Mouse (Mus musculus) cerebellum, postnatal 14 days (tissue): ENCODE data around the gene Aptx.

ENCODE experiments used
- DNase-seq, 2 experiments: peaks; one replicate each; pipeline ENCODE4 v3.0.0; 2021; ENCODE audit warnings: mixed read lengths in 2 of 2

Aptx gene

GRCm38 (mm10) chr4:40666237-40667012 lies 36.6 kb downstream of the Aptx start:
- no peak for DNase-seq

DNA sequence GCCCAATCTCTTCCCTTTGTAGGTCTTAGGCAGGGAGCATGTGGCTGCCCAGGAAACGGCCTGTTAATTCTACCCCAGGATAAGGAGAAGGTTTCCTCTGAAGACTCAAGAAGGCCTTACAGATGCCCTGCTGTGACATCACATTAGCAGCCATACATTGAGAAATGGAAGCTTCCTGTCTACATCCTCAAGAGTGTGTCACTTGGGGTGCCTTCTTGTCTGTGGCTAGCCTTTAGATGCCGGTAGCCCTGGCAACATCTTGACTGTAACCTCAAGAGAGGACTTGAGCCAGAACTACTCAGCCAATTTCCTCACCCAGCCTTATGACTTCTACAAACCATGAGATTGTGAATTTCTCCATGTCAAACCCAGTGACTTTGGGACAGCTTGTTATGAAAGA lies 51.9 kb downstream of the Aptx start:
- DNase-seq, result no peak

GRCm38 (mm10) chr4:40649111-40649510 lies 53.9 kb downstream of the Aptx start:
- DNase-seq, result no peak

DNA sequence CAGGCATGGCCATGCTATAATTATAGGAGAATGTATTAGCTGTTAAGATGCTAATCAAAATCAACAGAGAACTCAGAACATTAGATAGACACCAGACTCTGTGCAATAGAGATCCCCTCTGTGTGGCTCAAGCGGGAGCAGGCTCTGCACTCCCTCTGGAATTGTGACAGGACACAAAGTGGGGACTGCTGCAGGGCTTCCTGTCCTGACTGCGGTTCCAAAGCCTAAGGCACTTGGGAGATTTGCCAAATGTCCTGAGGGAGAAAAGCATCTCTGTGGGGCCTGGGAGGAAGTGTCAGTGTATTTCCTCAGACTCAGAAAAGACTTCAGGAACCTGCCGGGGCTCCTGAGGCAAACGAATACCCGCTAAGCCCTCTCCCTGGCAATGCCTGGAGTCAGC lies 59.4 kb downstream of the Aptx start:
- peak; percentile 7 to 27 for DNase-seq

DNA sequence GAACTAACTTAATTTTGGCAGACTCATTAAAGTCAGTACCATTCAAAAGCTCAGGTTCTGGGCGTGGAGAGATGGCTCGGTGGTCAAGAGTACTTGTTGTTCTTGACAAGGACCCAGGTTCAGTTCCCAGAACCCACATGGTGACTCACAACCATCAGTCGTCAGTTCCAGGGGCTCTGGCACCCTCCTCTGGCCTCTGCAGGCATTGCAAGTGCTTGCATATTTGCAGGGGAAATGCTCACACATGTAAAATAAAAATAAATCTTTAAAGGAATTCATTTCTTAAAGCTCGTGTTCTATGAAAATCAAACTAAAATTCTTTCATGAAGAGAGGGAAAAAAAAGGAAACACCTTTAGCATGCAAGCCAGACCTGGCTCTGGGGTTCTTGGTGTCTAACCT lies 62.0 kb downstream of the Aptx start:
- peak in 1 of 2 experiments; percentile 5 for DNase-seq
